Mouse (Mus musculus): ENCODE measurements around the gene Myrf. TPM values are rescaled to one million over a fixed set of nuclear protein-coding genes. Genes with fewer than 3 reads are reported as not detected.
A peak's percentile ranks its signal among the peaks of the same experiment; 100 is the strongest.

Gene Myrf
- polyA plus RNA-seq, 1 experiment: 0.44 TPM

GRCm38 (mm10) chr19:10268851-10269250, 28.3 kb upstream of the Myrf start:
- H3K27ac ChIP-seq (replicated peaks; ENCODE audit: low read depth, low read length): no peak overlapping the region
- peaks cover 21% of the 10 kb centered on the region; the same call in 1 of the 2 replicates for H3K4me1 ChIP-seq (ENCODE audit: control insufficient read depth, insufficient read depth, insufficient read length, low read length)
- no peak overlapping the region for H3K4me3 ChIP-seq (ENCODE audit: insufficient read depth, low read depth, low read length)

GRCm38 (mm10) chr19:10267953-10268352, 27.4 kb upstream of the Myrf start:
- Histone ChIP-seq H3K27ac (replicated peaks; ENCODE audit: low read depth, low read length) (no peak overlapping the region), H3K4me1 (ENCODE audit: control insufficient read depth, insufficient read depth, insufficient read length, low read length) (peaks cover 22% of the 10 kb centered on the region; the same call in 1 of the 2 replicates), H3K4me3 (ENCODE audit: insufficient read depth, low read depth, low read length) (no peak overlapping the region)

GRCm38 (mm10) chr19:10267057-10267456, 26.5 kb upstream of the Myrf start:
- H3K27ac ChIP-seq (replicated peaks; ENCODE audit: low read depth, low read length): peak overlapping the region; percentile 39

DNA sequence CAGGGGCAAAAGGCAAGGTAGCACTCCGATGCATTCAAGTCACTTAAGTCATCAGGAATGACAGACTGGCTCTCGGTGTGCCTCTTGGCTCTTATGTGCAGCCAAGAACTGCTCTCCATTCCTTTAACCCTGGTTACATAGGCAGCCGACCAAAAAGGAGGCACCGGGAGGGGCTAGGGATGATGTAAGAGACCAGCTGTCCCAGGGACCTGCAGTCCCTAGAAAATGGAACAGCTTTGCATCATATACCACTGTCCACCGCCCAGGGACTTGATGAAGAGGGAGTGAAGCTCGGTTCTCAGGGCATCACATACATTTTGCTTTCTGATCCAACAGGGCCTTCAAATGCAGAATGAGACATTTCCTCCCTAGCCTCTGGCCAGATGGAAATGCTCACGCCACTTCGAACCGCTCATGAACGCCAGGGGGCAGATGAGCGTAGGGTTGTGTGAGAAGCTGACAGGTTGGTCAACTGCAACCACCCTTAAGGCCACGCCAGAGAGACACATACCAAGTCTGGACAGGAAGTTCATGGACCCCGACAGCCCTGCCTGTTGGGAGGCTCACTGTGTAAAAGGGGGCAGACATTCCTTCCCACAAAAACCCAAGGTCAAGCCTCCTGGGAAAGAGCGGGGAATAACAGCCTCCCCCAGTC, 25.8 kb upstream of the Myrf start:
- H3K27ac ChIP-seq (replicated peaks; ENCODE audit: low read depth, low read length): peak overlapping the region; percentile 39
- peaks cover 15% of the 10 kb centered on the region; the same call in 1 of the 2 replicates for H3K4me1 ChIP-seq (ENCODE audit: control insufficient read depth, insufficient read depth, insufficient read length, low read length)
- H3K4me3 ChIP-seq (ENCODE audit: insufficient read depth, low read depth, low read length): no peak overlapping the region

More at GRCm38 (mm10) chr19:10267057-10267456, 26.5 kb upstream of the Myrf start:
- Histone ChIP-seq H3K4me3 (ENCODE audit: insufficient read depth, low read depth, low read length) (no peak overlapping the region), H3K4me1 (ENCODE audit: control insufficient read depth, insufficient read depth, insufficient read length, low read length) (peaks cover 15% of the 10 kb centered on the region; the same call in 1 of the 2 replicates)

DNA sequence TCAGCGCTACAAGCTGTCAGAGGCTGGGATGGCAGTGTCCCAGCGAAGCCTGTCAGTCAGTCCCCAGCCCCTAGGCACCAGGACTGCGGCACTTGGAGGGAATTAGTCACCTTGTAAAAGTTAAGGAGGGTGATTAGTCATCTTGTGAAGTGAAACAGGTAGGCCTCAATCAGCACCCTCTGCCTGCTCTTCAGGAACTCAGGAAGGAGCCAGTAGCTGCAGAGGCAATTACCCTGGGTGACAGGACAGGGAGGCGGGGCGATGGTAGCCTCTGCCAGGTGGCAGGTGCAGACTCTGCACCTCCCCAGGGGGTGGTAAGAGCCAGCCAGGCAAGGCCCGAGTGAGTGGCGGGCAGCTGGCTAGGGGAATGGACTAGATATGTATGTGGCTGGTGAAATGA, 20.8 kb upstream of the Myrf start:
- H3K4me1 ChIP-seq (ENCODE audit: control insufficient read depth, insufficient read depth, insufficient read length, low read length): peaks cover 6% of the 10 kb centered on the region; the same call in 1 of the 2 replicates
- no peak overlapping the region for H3K4me3 ChIP-seq (ENCODE audit: insufficient read depth, low read depth, low read length)
- no peak overlapping the region for H3K27ac ChIP-seq (replicated peaks; ENCODE audit: low read depth, low read length)

DNA sequence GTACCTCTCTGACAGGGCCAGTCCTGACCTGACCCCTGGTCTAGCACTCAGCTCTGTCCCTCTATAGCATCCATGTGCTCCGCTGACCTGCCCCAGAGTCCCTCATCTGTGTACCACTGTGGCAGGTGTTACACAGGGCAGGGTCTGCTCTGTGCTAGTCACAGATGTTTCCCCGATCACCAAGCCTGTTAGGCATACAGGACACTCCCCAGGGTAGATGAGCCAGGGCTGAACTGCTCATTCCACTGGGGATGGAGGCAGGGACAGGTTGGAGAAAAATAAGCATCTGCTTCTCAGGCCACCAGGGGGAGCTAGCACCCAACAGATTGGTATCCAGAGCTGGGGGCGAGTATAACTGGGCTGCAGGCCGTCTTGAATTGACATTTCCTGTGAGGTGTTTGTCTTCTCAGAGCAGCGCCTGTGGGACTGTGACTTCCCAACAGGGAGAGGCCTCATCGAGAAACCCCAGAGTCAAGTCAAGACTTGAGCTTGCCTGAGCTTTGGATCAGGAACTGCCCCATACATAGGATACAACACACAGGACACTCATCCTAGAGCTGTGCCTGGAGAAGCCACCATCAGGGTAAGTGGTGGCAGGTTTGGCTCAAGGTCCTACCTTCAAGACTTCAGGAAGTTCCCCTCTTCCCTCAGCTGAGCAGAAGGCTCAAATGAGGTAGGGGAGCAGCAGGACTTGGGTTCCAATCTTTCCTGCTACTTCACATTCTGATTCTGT, 17.9 kb upstream of the Myrf start:
- H3K4me1 ChIP-seq (ENCODE audit: control insufficient read depth, insufficient read depth, insufficient read length, low read length): no peaks in the 10 kb centered on the region
- H3K27ac ChIP-seq (replicated peaks; ENCODE audit: low read depth, low read length): no peak overlapping the region
- H3K4me3 ChIP-seq (ENCODE audit: insufficient read depth, low read depth, low read length): no peak overlapping the region

DNA sequence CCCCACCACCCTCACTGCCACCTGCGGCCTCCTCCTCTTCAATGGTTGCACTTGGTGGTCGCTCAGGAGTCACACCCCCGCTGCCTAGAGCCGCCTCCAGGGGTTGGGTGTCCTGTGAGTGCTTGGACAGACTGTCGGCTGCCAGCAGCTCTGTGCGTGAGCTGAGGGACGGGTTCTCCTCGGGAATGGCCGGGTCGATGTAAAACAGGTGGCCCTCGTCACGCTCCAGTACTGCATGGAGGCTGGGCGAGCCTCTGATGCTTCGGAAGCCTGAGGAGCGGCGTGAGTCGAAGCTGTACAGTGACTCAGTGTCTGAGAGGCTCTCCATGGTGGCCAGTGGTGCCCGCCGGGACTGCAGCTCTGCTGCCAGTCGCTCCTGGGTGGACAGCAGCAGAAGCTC, 7.6 kb upstream of the Myrf start:
- no peak overlapping the region for H3K27ac ChIP-seq (replicated peaks; ENCODE audit: low read depth, low read length)
- H3K4me1 ChIP-seq (ENCODE audit: control insufficient read depth, insufficient read depth, insufficient read length, low read length): no peaks in the 10 kb centered on the region
- no peak overlapping the region for H3K4me3 ChIP-seq (ENCODE audit: insufficient read depth, low read depth, low read length)

DNA sequence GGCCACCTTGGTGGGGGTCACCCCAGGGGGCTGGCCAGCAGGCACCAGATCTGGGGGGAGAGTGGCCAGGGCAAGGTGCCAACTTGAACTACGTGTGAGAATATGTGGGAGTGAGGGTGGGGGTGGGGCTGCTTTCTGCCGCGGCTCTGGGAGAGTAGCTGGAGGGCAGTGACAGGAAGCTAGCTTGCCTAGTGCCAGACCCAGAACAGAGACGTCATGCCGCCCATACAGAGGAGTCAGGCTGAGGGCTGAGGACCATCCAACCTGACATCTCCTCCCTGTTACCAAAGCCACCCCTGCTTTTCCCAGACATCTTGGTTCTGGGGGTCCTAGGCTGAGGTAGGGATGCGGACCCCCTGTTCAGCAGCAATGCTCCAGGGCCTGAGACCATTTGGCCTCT, 6.6 kb upstream of the Myrf start:
- Histone ChIP-seq H3K27ac (replicated peaks; ENCODE audit: low read depth, low read length) (no peak overlapping the region), H3K4me3 (ENCODE audit: insufficient read depth, low read depth, low read length) (no peak overlapping the region), H3K4me1 (ENCODE audit: control insufficient read depth, insufficient read depth, insufficient read length, low read length) (no peaks in the 10 kb centered on the region)

DNA sequence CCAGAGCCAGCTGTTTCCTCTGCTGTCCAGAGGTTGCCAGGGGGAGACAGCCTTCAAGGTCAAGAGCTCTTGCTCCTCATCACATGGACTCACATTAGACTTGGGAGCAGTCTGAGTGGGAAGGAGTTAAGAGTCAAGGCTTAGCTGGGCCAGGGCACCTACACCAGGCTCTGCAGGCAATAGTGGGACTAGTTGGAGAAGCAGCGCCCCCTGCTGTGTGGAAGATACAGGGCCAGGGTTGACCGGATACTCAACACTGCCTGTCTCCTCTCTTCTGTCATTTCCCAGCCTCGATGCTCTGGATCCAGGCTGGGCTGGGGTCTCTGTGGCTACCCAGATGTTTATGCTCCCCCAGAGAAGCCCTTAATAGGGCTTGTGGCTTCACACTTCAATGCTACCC, 3.6 kb upstream of the Myrf start:
- Histone ChIP-seq H3K27ac (replicated peaks; ENCODE audit: low read depth, low read length) (no peak overlapping the region), H3K4me3 (ENCODE audit: insufficient read depth, low read depth, low read length) (no peak overlapping the region), H3K4me1 (ENCODE audit: control insufficient read depth, insufficient read depth, insufficient read length, low read length) (no peaks in the 10 kb centered on the region)

DNA sequence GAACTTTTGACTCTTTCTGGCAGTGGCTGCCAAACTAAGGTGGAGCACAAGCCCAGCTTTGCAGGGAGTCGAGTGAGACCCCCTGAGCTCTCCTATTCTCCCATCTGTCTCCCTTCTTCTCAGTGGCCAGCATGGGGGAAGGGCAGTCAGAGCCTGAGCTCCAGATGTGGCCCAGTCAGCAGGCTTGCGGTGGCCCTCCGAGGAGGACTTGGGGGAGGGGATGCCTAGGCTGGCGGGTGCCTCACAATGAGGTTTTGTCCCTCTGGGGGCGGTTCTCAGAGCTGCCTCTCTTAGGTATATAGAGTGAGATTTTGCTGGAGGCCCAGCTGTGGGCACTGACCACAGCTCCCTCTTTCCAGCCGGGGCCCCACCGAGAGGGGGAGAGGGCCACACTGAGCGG, 2.4 kb upstream of the Myrf start:
- Histone ChIP-seq H3K4me3 (ENCODE audit: insufficient read depth, low read depth, low read length) (no peak overlapping the region), H3K4me1 (ENCODE audit: control insufficient read depth, insufficient read depth, insufficient read length, low read length) (no peaks in the 10 kb centered on the region), H3K27ac (replicated peaks; ENCODE audit: low read depth, low read length) (no peak overlapping the region)

GRCm38 (mm10) chr19:10239975-10240653, 434 bp downstream of the Myrf start:
- Histone ChIP-seq H3K4me1 (ENCODE audit: control insufficient read depth, insufficient read depth, insufficient read length, low read length) (no peaks in the 10 kb centered on the region), H3K27ac (replicated peaks; ENCODE audit: low read depth, low read length) (no peak overlapping the region), H3K4me3 (ENCODE audit: insufficient read depth, low read depth, low read length) (peak overlapping the region; percentile 52)

GRCm38 (mm10) chr19:10239419-10239818, 1.1 kb downstream of the Myrf start:
- Histone ChIP-seq H3K4me3 (ENCODE audit: insufficient read depth, low read depth, low read length) (no peak overlapping the region), H3K27ac (replicated peaks; ENCODE audit: low read depth, low read length) (no peak overlapping the region), H3K4me1 (ENCODE audit: control insufficient read depth, insufficient read depth, insufficient read length, low read length) (no peaks in the 10 kb centered on the region)

DNA sequence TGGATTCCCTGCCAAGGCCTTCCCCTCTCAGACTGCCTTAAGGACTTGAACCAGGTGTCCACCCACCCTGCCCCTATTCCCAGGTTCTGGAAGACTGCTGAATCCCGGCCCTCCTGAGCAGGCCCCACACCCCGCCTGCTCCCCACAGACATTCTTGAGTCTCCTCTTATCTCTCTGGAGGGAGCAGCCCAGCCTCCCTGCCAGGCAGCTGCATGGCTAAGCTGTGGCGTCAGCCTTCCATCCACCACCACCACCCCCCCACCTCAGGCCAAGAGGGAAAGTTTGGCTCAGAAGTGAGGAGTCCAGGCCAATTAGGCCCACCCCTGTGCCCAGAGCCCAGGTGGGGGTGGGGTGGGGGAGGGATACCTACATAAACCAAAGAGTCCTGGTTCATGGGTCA, 2.1 kb downstream of the Myrf start:
- H3K4me1 ChIP-seq (ENCODE audit: control insufficient read depth, insufficient read depth, insufficient read length, low read length): no peaks in the 10 kb centered on the region
- H3K4me3 ChIP-seq (ENCODE audit: insufficient read depth, low read depth, low read length): no peak overlapping the region
- no peak overlapping the region for H3K27ac ChIP-seq (replicated peaks; ENCODE audit: low read depth, low read length)

DNA sequence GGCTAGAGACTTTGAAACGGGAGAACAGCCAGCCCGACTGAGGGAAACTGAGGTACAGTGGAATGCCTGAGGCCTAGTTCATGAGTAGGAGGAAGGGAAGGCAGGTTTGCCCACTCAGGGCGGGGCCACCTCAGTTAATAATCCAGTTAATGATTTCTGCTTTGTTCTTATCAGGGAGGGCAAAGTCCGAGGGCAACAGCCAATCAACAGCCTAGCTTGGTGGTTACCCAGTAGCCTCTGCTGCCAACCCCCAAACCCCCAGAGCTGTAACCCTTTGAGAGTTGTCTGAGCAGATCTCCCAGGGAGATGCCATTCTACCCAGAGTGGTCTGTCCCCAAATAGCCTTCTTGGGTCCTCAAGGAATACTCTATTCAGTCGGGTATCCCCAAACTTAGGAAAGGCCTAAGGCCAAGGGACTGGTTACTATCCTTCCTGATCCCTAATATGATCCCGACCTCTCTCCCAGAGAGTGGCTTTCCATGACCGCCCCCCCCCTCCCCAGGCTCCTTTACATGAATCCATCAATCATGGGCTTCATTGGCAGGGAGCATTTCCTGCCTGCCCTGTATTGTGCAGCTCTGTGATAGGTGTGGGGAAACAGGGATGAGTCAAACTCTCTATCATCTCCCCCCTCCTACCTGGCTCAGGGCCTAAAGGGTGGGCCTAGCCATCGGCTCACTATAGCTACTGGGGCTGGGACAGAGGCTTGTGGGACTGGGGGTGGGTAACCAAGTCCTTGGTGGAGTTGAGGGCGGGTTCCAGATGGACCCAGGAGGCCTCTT, 4.6 kb downstream of the Myrf start:
- Histone ChIP-seq H3K4me3 (ENCODE audit: insufficient read depth, low read depth, low read length) (no peak overlapping the region), H3K4me1 (ENCODE audit: control insufficient read depth, insufficient read depth, insufficient read length, low read length) (no peaks in the 10 kb centered on the region), H3K27ac (replicated peaks; ENCODE audit: low read depth, low read length) (no peak overlapping the region)
